Mouse (Mus musculus): ENCODE measurements around the gene Cpa5. TPM values are rescaled to one million over a fixed set of nuclear protein-coding genes. Genes with fewer than 3 reads are reported as not detected.

Gene Cpa5
- polyA plus RNA-seq, 1 experiment from 2014 or later = 0.55 TPM

DNA sequence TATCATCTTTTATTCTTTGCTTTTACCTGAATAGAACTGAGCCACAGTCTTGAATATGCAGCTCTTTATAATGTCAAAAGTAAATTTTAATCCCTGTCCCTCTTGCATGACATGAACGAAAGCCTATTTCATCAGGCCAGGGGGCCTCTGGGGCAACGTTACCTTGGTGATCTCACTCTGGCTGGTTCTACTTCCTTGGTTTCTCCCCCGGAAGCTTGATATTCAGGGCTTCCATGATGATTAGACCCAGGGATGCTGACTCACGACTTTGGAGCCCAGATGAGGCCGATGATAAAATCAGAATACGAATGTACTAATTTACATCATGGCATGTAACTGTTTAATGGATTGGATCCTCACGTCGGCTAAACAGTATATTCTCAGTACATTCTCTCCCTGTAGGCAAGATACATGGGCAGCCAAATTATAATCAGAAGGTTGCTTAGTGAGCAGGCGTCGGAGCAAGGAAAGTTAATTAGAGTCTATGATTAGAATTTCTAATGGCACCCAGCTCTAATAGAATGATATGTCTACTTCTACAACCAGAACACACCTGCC, 18.3 kb upstream of the Cpa5 start:
- no peaks in the 10 kb centered on the region for H3K27me3 ChIP-seq (ENCODE audit: control insufficient read depth, insufficient read depth, low read length)
- 41% methylated on average over 10 of the region's 10 CpGs for WGBS
- H3K4me2 ChIP-seq (ENCODE audit: low read depth, severe bottlenecking) = no peak overlapping the region
- H3K4me1 ChIP-seq (ENCODE audit: control insufficient read depth, insufficient read depth, low read length) = peaks cover 20% of the 10 kb centered on the region
- no peak for ATAC-seq (ENCODE audit: insufficient number of reproducible peaks, low FRiP score, low TSS enrichment, low read depth)
- no peaks in the 10 kb centered on the region for H3K9me3 ChIP-seq (ENCODE audit: control insufficient read depth, low read length)
- no peak overlapping the region for H3K9ac ChIP-seq (ENCODE audit: low read length)
- no peak overlapping the region for H3K4me3 ChIP-seq (ENCODE audit: low read depth, low read length)
- H3K27ac ChIP-seq (replicated peaks; ENCODE audit: low read depth, low read length) = no peak overlapping the region
- no peaks in the 10 kb centered on the region for H3K36me3 ChIP-seq (ENCODE audit: control insufficient read depth, insufficient read depth, low read length)
- DNase-seq (ENCODE audit: low spot score) = no peak

DNA sequence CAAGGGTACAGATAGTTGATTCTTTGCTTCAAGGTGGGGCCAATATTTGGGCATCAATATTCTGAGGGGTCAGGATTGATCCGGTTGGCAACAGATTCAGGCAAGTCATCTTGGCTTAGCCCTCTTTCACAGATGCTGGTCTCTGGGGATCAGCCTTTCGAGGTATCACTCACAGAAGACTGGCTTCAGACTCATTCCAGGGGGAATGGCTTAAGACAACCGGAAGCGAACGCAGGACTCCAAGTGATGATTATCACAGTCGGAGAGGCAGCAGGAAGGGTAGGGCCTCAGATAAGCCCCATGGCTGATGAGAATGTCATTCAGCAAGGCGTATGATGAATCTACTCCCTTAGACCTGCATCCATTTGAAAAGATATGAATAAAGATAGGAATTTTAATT, 16.4 kb upstream of the Cpa5 start:
- WGBS = 70% methylated on average over 7 of the region's 7 CpGs
- Histone ChIP-seq H3K4me1 (ENCODE audit: control insufficient read depth, insufficient read depth, low read length) (peaks cover 23% of the 10 kb centered on the region), H3K27ac (replicated peaks; ENCODE audit: low read depth, low read length) (no peak overlapping the region), H3K4me2 (ENCODE audit: low read depth, severe bottlenecking) (no peak overlapping the region), H3K36me3 (ENCODE audit: control insufficient read depth, insufficient read depth, low read length) (no peaks in the 10 kb centered on the region), H3K4me3 (ENCODE audit: low read depth, low read length) (no peak overlapping the region), H3K27me3 (ENCODE audit: control insufficient read depth, insufficient read depth, low read length) (no peaks in the 10 kb centered on the region), H3K9ac (ENCODE audit: low read length) (no peak overlapping the region), H3K9me3 (ENCODE audit: control insufficient read depth, low read length) (no peaks in the 10 kb centered on the region)
- ATAC-seq (ENCODE audit: insufficient number of reproducible peaks, low FRiP score, low TSS enrichment, low read depth) = no peak
- DNase-seq (ENCODE audit: low spot score) = no peak

DNA sequence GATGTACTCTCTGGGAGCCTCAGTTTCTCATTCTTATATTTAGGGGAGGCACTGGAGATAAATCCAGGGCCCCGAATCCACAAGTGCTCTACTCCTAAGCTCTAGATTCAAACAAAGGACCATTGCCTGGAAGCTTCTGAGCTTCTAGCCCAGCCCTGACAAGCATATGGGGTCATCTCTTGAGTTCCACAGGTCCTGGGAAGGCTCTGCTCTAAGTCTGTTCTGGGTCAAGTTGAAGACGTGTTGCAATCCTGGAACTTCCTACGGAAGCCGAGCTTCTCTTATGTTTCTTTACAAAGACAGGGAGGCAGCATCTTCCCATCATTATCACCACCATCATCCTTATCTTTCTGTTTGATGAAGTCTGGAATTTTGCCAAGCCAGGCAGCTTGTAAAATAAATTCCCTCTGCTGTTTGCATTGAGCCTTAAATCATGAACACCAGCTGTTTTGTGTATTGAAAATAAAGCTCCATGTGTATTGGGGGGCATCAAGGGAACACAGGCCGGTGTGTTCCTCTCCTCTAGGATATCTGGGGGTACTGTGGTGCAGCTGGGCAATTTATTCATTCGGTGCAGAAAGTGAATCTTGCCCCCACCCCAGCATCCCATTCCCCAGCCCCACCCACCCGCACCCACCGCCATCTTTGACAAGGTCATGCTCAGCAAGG, 14.4 kb upstream of the Cpa5 start:
- WGBS = 93% methylated on average over 8 of the region's 8 CpGs
- Histone ChIP-seq H3K9me3 (ENCODE audit: control insufficient read depth, low read length) (no peaks in the 10 kb centered on the region), H3K9ac (ENCODE audit: low read length) (no peak overlapping the region), H3K36me3 (ENCODE audit: control insufficient read depth, insufficient read depth, low read length) (no peaks in the 10 kb centered on the region), H3K4me3 (ENCODE audit: low read depth, low read length) (no peak overlapping the region), H3K27me3 (ENCODE audit: control insufficient read depth, insufficient read depth, low read length) (no peaks in the 10 kb centered on the region), H3K4me1 (ENCODE audit: control insufficient read depth, insufficient read depth, low read length) (peaks cover 16% of the 10 kb centered on the region), H3K27ac (replicated peaks; ENCODE audit: low read depth, low read length) (no peak overlapping the region; the same call in 1 of the 2 replicates), H3K4me2 (ENCODE audit: low read depth, severe bottlenecking) (no peak overlapping the region)
- DNase-seq (ENCODE audit: low spot score) (no peak), ATAC-seq (ENCODE audit: insufficient number of reproducible peaks, low FRiP score, low TSS enrichment, low read depth) (no peak)

DNA sequence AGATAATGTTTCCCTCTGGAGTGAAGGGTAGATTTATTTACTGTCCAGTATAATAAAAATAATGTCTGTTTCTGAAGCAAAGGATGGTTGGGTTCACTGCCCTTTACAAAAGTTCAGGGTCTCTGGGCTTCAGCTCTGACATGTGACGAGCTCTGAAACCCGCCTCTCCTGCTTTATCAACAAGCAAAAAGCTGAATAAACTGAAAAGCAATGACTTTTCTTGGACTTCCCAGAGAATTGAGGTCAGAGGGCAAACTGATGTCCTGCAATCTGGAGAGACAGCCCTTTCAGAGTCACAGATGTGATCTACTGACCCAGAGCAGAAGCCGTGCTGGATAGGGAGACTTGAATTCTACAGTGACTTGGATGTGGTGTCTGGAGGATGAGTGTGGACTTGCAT, 10.8 kb upstream of the Cpa5 start:
- H3K9ac ChIP-seq (ENCODE audit: low read length) = no peak overlapping the region
- no peak overlapping the region for H3K27ac ChIP-seq (replicated peaks; ENCODE audit: low read depth, low read length)
- no peak for ATAC-seq (ENCODE audit: insufficient number of reproducible peaks, low FRiP score, low TSS enrichment, low read depth)
- H3K36me3 ChIP-seq (ENCODE audit: control insufficient read depth, insufficient read depth, low read length) = no peaks in the 10 kb centered on the region
- no peaks in the 10 kb centered on the region for H3K27me3 ChIP-seq (ENCODE audit: control insufficient read depth, insufficient read depth, low read length)
- no peak overlapping the region for H3K4me3 ChIP-seq (ENCODE audit: low read depth, low read length)
- DNase-seq (ENCODE audit: low spot score) = no peak
- peaks cover 24% of the 10 kb centered on the region for H3K4me1 ChIP-seq (ENCODE audit: control insufficient read depth, insufficient read depth, low read length)
- WGBS = 69% methylated on average over 3 of the region's 3 CpGs
- no peak overlapping the region for H3K4me2 ChIP-seq (ENCODE audit: low read depth, severe bottlenecking)
- H3K9me3 ChIP-seq (ENCODE audit: control insufficient read depth, low read length) = no peaks in the 10 kb centered on the region

DNA sequence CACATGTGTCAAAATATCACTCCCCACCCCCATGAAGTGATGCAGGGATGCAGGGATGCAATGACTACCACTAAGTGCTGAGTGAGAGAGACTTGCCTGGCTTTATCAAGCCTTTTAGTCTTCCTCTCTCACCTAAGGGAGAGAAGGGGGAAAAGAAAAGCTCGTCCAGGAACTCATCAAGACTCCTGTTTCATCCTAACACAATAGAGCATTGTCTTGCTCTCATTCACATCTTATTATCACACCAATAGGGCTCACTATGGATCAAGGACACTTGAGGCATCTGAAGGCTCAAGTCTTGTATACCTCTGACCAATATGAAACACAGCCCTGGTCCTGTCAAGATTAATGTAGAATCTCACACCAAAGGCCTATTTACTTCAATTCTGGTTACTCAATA, 9.8 kb upstream of the Cpa5 start:
- ATAC-seq (ENCODE audit: insufficient number of reproducible peaks, low FRiP score, low TSS enrichment, low read depth) = no peak
- no peak overlapping the region for H3K4me2 ChIP-seq (ENCODE audit: low read depth, severe bottlenecking)
- peaks cover 27% of the 10 kb centered on the region for H3K4me1 ChIP-seq (ENCODE audit: control insufficient read depth, insufficient read depth, low read length)
- H3K36me3 ChIP-seq (ENCODE audit: control insufficient read depth, insufficient read depth, low read length) = no peaks in the 10 kb centered on the region
- H3K27me3 ChIP-seq (ENCODE audit: control insufficient read depth, insufficient read depth, low read length) = no peaks in the 10 kb centered on the region
- H3K9ac ChIP-seq (ENCODE audit: low read length) = no peak overlapping the region
- no peak overlapping the region for H3K4me3 ChIP-seq (ENCODE audit: low read depth, low read length)
- H3K9me3 ChIP-seq (ENCODE audit: control insufficient read depth, low read length) = no peaks in the 10 kb centered on the region
- DNase-seq (ENCODE audit: low spot score) = no peak
- 71% methylated on average over 1 of the region's 1 CpGs for WGBS
- H3K27ac ChIP-seq (replicated peaks; ENCODE audit: low read depth, low read length) = no peak overlapping the region

DNA sequence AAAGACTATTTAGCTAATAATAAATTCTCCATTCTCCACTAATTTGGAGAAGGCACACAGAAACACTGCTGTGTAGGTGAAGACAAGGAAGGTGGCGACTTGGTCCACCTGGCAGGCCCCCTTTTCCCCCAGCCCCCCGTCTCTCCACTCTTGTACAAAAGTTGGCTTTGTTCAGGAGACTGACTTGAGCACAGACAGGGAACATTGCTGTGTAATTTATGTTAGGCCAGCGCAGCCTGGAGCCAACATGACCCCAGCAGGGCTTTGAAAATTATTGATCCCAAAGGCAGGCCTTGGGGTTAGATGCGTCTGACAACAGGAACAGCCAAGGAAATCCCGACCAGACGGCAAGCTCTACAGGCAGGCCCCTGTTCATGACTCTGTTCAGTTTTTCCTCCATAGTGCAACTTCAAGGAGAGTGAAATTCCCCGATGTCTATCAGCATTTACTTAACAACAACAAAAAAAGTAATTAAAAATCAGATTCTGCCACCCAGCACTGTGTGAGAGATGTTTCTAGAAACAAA, 6.4 kb upstream of the Cpa5 start:
- peak; percentile 62 for DNase-seq (ENCODE audit: low spot score)
- peak; percentile 83 for ATAC-seq (ENCODE audit: insufficient number of reproducible peaks, low FRiP score, low TSS enrichment, low read depth)

DNA sequence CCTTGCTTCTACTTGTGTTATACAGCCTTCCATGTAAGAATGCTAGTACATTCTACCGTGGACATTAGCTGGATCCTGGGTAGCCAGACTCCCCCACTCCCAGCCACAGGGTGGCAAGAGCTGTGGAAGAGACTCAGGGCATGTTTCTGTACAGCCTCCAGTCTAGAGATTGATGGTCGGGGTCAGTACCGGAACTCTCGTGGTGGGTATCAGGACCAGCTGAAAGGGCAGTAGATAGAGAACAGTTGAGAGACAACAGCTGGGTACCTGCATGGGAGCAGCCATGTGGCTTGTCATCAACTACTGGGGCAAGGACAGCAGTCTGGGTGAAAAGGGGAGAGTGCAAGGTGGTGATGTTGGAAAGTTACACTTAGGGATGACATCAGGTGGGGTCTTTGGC, 5.7 kb upstream of the Cpa5 start:
- Histone ChIP-seq H3K9ac (ENCODE audit: low read length) (no peak overlapping the region), H3K9me3 (ENCODE audit: control insufficient read depth, low read length) (no peaks in the 10 kb centered on the region), H3K4me3 (ENCODE audit: low read depth, low read length) (no peak overlapping the region), H3K4me1 (ENCODE audit: control insufficient read depth, insufficient read depth, low read length) (peaks cover 25% of the 10 kb centered on the region; the same call in 1 of the 2 replicates), H3K27me3 (ENCODE audit: control insufficient read depth, insufficient read depth, low read length) (no peaks in the 10 kb centered on the region), H3K36me3 (ENCODE audit: control insufficient read depth, insufficient read depth, low read length) (no peaks in the 10 kb centered on the region), H3K27ac (replicated peaks; ENCODE audit: low read depth, low read length) (peak overlapping the region; percentile 72), H3K4me2 (ENCODE audit: low read depth, severe bottlenecking) (no peak overlapping the region)
- ATAC-seq (ENCODE audit: insufficient number of reproducible peaks, low FRiP score, low TSS enrichment, low read depth) (no peak), DNase-seq (ENCODE audit: low spot score) (no peak)
- 86% methylated on average over 4 of the region's 4 CpGs for WGBS

More for the DNA sequence above, 6.4 kb upstream of the Cpa5 start:
- Histone ChIP-seq H3K27me3 (ENCODE audit: control insufficient read depth, insufficient read depth, low read length) (no peaks in the 10 kb centered on the region), H3K4me1 (ENCODE audit: control insufficient read depth, insufficient read depth, low read length) (peaks cover 25% of the 10 kb centered on the region; the same call in 1 of the 2 replicates), H3K9ac (ENCODE audit: low read length) (no peak overlapping the region), H3K4me2 (ENCODE audit: low read depth, severe bottlenecking) (no peak overlapping the region), H3K27ac (replicated peaks; ENCODE audit: low read depth, low read length) (peak overlapping the region; percentile 72; the same call in 1 of the 2 replicates), H3K4me3 (ENCODE audit: low read depth, low read length) (no peak overlapping the region), H3K36me3 (ENCODE audit: control insufficient read depth, insufficient read depth, low read length) (no peaks in the 10 kb centered on the region), H3K9me3 (ENCODE audit: control insufficient read depth, low read length) (no peaks in the 10 kb centered on the region)
- 25% methylated on average over 7 of the region's 7 CpGs for WGBS

DNA sequence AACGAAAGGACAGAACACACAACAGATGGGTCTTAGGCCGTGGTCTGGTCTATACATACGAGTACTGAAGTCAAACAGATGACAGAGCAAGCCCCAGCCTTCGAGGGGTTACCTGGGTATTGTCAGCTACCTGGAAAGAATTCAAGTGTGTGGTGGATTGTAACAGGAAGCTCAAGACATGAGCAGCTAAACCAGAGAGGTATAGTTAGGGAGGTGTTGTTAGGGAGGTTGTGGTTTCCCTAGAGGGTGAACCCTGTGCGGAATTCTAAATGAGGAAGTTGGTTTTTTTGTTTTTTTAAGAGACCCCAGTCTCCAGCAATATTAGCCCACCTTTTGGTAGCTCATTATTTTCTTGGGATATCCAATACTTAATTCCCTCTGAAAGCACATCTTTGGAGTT, 5.1 kb upstream of the Cpa5 start:
- Histone ChIP-seq H3K9ac (ENCODE audit: low read length) (no peak overlapping the region), H3K27me3 (ENCODE audit: control insufficient read depth, insufficient read depth, low read length) (no peaks in the 10 kb centered on the region), H3K4me3 (ENCODE audit: low read depth, low read length) (no peak overlapping the region), H3K27ac (replicated peaks; ENCODE audit: low read depth, low read length) (peak overlapping the region; percentile 72; the same call in 1 of the 2 replicates), H3K4me1 (ENCODE audit: control insufficient read depth, insufficient read depth, low read length) (peaks cover 25% of the 10 kb centered on the region; the same call in 1 of the 2 replicates), H3K4me2 (ENCODE audit: low read depth, severe bottlenecking) (no peak overlapping the region), H3K9me3 (ENCODE audit: control insufficient read depth, low read length) (no peaks in the 10 kb centered on the region), H3K36me3 (ENCODE audit: control insufficient read depth, insufficient read depth, low read length) (no peaks in the 10 kb centered on the region)
- ATAC-seq (ENCODE audit: insufficient number of reproducible peaks, low FRiP score, low TSS enrichment, low read depth) (no peak), DNase-seq (ENCODE audit: low spot score) (no peak)
- WGBS = 78% methylated on average over 5 of the region's 5 CpGs
